Mouse (Mus musculus): ENCODE data around the gene Wdr20.

Wdr20 gene

GRCm38 (mm10) chr12:110781181-110781580, 43.4 kb downstream of the Wdr20 start:
- no peak for DNase-seq

GRCm38 (mm10) chr12:110782278-110782677, 44.5 kb downstream of the Wdr20 start:
- no peak for DNase-seq

- no peak for DNase-seq
Observed at GRCm38 (mm10) chr12:110784211-110784610, 46.5 kb downstream of the Wdr20 start.

- peak; percentile 70 to 73 for DNase-seq
Observed at GRCm38 (mm10) chr12:110786243-110786642, 48.5 kb downstream of the Wdr20 start.

GRCm38 (mm10) chr12:110790580-110790979, 52.8 kb downstream of the Wdr20 start:
- no peak for DNase-seq

- DNase-seq, result no peak
Observed at GRCm38 (mm10) chr12:110791026-110791425, 53.3 kb downstream of the Wdr20 start.

GRCm38 (mm10) chr12:110795035-110795434, 57.3 kb downstream of the Wdr20 start:
- no peak for DNase-seq

GRCm38 (mm10) chr12:110796748-110797147, 59.0 kb downstream of the Wdr20 start:
- DNase-seq, result no peak

- DNase-seq, result no peak
Observed at GRCm38 (mm10) chr12:110797202-110797601, 59.5 kb downstream of the Wdr20 start.

- DNase-seq, result no peak
Observed at GRCm38 (mm10) chr12:110797842-110798431, 60.2 kb downstream of the Wdr20 start.

- no peak for DNase-seq
Observed at GRCm38 (mm10) chr12:110799226-110799625, 61.5 kb downstream of the Wdr20 start.

- DNase-seq, result no peak
Observed at GRCm38 (mm10) chr12:110801876-110802464, 64.2 kb downstream of the Wdr20 start.

- DNase-seq, result no peak
Observed at GRCm38 (mm10) chr12:110802674-110803297, 65.0 kb downstream of the Wdr20 start.

- DNase-seq, result peak; percentile 37 to 43
Observed at GRCm38 (mm10) chr12:110804261-110804660, 66.5 kb downstream of the Wdr20 start.

- peak; percentile 35 to 52 for DNase-seq
Observed at GRCm38 (mm10) chr12:110806301-110806970, 68.7 kb downstream of the Wdr20 start.

- no peak for DNase-seq
Observed at GRCm38 (mm10) chr12:110808430-110808829, 70.7 kb downstream of the Wdr20 start.

GRCm38 (mm10) chr12:110808848-110809247, 71.1 kb downstream of the Wdr20 start:
- DNase-seq, result no peak

- no peak for DNase-seq
Observed at GRCm38 (mm10) chr12:110813132-110813531, 75.4 kb downstream of the Wdr20 start.

- DNase-seq, result no peak
Observed at GRCm38 (mm10) chr12:110813624-110814023, 75.9 kb downstream of the Wdr20 start.

- no peak for DNase-seq
Observed at GRCm38 (mm10) chr12:110814924-110815323, 77.2 kb downstream of the Wdr20 start.

- no peak for DNase-seq
Observed at GRCm38 (mm10) chr12:110816833-110817232, 79.1 kb downstream of the Wdr20 start.

- DNase-seq, result no peak
Observed at GRCm38 (mm10) chr12:110819367-110819766, 81.6 kb downstream of the Wdr20 start.

- DNase-seq, result no peak
Observed at GRCm38 (mm10) chr12:110821787-110822186, 84.0 kb downstream of the Wdr20 start.

- DNase-seq, result no peak
Observed at GRCm38 (mm10) chr12:110822366-110822765, 84.6 kb downstream of the Wdr20 start.
